Mouse (Mus musculus): Measurements from ENCODE around the gene Trim27.

Gene Trim27

GRCm38 (mm10) chr13:21179367-21179723 lies at the start of gene Trim27:
Gene Trim27, plus strand, starts transcription at chr13:21179445.
- no peak for DNase-seq

DNA sequence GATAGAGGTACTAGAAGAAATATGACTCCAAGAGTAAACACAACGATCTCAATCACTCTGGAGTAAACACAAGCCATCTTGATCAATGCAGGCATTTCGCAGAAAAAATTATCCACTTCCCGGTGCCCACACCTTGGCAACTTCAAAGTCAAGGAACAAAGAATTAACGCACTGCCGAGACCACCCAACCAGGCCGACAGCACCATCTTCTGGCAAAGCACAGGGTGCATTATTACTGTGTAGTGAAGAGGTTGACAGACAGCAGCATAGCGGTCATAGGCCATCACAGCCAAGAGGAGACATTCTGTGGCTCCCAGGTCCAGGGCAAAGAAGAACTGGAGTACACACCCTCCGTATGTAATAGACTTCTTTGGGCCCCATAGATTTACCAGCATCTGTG lies 36.8 kb upstream of the Trim27 start:
- DNase-seq: no peak

- DNase-seq: no peak
Measured at GRCm38 (mm10) chr13:21145767-21146166, 33.5 kb upstream of the Trim27 start, which contains the start of gene Olfr1368. Gene Olfr1368, minus strand, starts transcription at chr13:21145867.

DNA sequence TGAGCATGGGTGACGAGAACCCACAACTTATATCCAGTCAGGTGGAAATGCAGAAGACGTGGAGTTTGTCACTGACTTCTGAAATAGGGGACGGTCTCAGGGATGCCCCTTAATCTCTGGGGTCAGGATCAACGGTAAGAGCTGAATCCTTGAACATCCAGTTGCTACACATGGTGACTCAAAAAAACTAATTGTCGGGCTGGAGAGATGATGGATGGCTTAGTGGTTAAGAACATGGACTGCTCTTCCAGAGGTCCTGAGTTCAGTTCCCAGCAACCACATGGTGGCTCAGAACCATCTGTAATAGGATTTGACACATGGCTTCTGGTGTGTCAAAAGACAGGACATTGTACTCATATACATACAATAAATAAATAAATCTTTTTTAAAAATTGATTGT lies 23.4 kb upstream of the Trim27 start:
- DNase-seq: no peak

DNA sequence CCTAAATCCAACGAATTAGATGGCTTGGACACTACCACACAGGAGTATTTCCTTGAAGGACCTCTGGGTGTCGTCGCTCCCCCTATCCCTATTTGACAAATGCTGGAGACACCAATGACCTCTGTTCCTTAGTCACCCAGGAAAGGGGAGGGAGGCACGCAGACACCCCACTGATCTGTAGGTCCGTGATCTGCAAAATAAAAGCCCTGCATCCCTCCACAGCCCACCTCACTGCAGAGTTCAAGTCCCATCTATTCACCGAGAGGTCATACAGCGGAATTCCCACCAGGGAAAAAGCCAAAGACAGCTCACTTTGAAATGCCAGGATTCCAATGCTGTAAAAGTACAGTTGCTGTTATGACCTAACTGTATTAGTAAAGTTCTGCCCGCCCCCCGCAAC lies 21.2 kb upstream of the Trim27 start:
- no peak for DNase-seq

DNA sequence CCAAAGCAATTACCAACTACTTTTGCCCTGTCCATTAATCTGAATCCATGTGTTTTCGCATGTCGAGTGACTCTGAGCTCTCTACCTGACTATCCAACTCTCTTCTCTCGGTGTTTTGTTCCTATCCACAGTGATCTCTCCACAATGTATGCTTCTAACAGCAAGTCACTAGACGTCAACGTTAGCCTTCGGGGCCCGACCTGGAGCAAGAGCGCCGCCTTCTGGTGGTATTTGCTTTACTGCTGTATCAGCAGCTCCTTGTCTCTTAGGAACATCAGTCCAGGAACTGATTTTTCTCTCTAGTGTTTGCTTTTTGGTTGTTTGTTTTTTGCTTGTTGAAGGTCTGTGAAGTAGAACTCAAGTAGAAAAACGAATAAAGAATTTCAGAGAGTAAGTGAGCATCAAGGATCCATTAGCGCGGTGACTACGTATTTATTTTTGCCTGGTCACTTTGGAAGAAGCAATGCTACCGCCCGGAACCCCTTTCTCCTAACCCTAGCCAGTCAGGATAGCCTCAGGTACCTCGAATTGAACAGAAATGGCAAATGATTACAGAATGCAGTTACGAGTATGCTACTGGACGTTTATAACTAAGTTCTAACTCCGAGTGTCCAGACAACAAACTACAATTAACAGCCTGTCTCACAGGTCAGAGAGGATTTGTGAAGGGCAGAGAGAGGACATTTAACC lies 20.3 kb upstream of the Trim27 start:
- DNase-seq: peak; percentile 82

GRCm38 (mm10) chr13:21159475-21159819 lies 19.8 kb upstream of the Trim27 start:
- no peak for DNase-seq

DNA sequence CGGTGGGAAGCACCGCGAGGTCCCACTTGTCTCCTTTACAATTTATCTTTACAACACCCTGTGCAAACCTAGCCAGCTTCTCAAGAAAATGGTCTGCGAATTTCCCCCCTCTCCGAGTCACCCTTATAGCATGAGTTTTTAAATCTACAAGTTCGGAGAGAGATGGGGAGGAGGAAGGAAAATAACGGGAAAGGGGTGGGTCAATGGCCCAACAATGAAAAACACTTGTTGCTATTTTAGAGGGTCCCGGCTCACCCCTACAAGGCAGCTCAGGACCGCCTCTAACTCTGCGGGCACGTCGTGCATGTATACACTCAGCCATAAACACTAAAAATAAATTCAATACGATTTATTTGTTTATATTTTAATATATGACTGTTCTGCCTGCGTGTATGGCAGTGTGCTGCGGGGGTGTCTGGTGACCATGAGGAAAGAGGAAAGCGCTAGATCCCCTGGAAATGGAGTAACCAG lies 19.2 kb upstream of the Trim27 start:
- DNase-seq: no peak

GRCm38 (mm10) chr13:21160657-21161590 lies 18.3 kb upstream of the Trim27 start:
- DNase-seq: peak; percentile 86

DNA sequence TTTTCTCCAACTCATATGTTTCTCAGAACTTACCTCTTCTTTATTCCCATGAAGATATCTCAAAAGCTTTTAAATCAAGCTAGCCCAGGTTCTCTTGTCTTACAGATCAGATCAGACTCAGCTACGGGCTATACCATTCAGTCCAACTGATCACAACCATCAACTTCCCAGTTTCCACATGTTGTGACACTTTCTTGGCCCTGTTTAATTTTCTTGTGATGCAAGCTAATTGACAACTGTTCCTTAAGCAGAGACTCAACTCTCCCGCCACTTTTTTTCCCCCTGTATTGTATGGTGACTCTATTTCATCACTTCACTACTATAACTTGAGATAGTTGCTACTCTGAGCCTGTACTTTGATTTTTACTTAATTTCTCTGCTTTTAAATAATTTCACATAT lies 17.7 kb upstream of the Trim27 start:
- no peak for DNase-seq

DNA sequence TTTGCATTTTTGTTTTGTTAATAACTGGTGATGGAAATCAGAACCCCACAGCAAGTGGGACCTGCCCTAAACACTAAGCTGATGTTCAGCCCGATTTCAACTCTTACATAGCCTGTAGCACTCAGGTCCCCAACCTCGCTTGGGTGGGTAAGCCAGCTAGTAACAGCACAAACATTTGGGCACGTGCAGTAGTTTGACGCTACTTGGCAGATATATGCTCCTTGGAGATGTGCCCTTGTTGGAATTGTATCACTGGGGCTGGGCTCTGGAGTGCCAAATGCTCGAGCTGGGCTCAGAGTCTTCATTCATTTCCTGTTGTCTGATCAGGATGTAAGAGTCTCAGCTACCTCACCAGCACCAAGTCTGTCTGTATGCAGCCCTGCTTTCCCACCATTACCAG lies 16.7 kb upstream of the Trim27 start:
- no peak for DNase-seq

DNA sequence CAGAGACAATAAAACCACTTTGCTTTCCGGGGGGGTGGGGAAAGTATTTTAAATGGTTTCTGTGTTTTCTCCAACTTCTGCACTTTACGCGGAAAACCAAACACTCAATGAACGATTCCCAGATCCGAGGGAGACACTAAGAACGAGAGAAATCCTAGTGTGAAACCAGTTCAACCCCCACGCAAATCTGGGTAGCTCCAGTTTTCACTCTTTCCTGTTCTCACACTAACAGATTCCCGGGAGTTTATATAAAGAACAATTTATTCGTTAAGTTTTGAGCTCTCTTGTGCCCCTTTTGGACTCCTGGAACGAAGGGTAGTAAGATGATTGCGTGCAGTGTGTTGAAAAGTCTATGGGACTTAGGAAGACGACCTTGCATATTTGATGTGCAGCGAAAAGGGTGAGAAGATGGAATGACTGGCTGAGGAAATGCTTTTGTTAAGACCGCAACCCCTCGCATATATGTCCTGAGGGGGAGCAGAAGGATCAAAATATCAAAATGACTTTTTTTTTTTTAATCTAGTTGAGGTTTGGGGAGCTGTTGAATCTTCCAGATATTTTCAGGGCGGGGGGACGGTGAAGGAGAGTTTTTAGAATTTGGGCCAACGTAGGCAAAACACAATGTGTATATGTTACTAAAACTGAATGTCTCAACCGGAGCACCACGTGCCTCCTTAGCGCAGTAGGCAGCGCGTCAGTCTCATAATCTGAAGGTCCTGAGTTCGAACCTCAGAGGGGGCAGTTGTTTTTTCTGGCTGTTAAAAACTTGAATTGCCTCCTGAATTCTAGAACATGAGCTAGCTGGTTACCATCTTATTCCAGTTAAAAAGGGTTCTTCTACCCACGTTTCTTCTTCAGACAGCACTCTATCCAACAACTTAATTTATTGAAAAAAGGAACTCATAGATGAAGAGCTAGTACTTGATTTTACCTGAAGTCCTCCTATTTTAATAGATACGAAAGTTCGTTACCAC lies 12.0 kb upstream of the Trim27 start:
- peak; percentile 75 for DNase-seq

GRCm38 (mm10) chr13:21167910-21168300 lies 11.3 kb upstream of the Trim27 start:
- no peak for DNase-seq

GRCm38 (mm10) chr13:21168371-21169011 lies 10.8 kb upstream of the Trim27 start:
- DNase-seq: no peak

DNA sequence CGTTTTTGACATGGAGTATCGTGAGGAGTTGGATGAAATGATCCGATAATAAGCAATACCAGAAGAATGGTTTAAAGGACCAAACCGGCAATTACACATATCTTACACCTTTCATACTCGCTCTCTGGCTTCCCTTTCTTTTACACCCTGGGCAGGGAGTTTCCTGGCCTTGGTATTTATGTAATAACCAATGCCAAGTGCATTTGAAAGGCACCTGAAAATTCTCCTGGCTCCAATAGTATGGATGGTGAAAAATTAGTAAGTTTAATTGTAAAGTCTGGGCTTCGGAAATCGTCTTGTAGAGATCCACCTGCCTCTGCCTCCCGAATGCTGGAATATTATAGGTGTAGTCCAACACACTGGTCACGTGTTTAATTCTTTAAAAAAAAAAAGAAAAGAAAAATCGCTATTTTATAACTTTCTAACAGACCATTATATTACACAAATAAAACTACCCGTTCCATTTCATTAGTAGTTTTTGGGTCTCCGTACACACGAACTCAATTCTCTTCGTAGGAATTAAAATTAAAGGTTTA lies 10.1 kb upstream of the Trim27 start:
- DNase-seq: no peak

DNA sequence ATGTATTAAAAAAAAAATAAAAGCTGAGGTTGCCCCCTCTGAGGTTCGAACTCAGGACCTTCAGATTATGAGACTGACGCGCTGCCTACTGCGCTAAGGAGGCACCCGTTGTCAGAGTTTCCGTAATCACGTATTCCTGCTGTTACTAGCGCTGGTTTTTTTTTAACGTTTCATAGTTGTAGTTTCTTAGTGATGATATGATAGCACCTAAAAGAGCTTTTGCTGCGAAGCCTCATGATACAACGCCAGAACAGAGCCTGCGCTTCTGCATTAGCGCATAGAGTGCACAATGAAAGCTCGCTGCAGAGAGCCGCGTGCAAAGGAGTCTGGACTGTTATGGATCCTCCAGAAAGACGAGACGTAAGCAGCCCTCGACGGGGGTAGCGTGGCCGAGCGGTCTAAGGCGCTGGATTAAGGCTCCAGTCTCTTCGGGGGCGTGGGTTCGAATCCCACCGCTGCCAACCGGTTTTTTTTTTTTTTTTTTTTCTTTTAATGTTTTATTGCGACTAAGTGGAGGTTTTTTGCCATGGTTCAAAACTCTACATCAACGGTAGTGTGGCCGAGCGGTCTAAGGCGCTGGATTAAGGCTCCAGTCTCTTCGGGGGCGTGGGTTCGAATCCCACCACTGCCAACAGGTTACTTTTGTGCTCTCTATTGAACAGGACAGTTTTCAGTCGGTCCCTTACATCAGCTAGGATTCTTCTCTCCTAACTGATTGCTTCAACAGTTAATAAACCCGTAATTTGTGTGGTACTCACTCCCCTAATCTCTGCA lies 9.4 kb upstream of the Trim27 start:
- peak; percentile 70 for DNase-seq

DNA sequence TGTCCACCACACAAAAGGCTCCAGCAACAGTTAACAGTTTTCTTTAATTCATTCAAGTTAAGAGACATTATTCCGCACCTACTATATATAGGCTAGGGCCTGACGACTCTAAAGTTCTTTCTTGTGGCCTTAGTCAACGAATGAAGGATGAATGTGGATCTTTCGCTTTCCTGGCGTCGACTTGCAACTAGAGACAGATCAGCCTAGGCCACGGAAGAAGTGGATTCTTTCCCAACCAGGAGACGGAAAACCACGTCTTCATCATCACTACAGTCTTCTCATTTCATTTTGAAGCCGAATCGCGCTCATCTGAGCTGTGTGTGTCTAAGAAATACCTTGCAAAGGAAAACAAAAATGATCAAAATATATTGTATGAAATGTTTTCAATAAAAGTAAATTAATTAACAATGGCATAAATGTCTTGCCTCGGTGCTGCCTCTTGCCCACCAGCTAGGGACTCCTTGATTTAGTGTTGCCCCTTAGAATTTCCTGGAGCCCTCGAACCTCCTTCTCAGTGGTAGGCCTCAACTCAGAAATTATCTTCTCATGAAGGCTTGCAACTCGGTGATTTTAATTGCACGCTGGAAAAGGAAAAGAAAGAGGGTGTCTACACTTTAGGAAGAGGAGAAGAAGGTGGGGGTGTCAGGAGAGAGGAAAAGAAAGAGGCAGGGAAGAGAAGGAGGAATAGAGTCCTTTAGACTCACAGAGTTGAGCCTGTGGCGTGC lies 8.7 kb upstream of the Trim27 start:
- DNase-seq: no peak

GRCm38 (mm10) chr13:21171156-21171530 lies 8.1 kb upstream of the Trim27 start:
- DNase-seq: no peak

- no peak for DNase-seq
Measured at GRCm38 (mm10) chr13:21171600-21172150, 7.6 kb upstream of the Trim27 start.
